Mouse (Mus musculus): Measurements from ENCODE around the gene Fancd2. TPM values are rescaled to one million over a fixed set of nuclear protein-coding genes. Genes with fewer than 3 reads are reported as not detected.

Fancd2 gene
- polyA plus RNA-seq, 1 experiment, result 13.3 TPM

DNA sequence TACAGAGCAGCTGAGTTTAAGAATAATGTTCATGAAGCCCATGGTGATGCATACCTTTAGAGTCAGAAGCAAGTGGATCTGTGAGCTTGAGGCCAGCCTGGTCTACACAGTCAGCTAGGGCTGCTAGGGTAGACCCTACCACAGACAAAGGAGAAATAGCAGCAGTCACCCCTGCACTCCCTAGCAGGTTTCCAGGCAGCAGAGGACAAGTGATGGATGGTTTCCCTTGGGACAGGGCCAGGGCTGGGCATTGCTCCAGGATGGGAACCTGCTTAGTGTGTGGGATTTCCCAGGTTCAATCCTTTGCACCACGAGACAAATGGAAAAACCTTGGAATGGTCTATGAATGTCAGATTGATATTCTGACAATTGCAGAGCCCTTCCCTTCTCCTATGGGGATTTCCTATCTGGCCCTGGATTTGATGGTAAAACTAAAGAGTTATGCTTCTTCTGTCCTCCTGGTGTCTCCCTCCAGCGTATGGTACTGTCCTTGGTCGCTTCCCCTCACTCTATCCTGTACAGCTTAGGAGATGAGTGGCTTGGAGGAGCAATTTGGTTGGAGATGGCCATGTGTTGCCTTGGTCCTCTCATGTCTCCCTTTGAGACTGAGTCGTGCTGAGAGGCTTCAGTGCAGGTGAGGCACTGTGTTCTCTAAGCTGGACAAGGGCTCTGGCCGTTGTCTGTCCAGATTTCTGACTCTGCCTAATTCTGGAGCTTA is 55.1 kb downstream of the Fancd2 start:
- DNase-seq, result no peak
- no peak overlapping the region for H3K27ac ChIP-seq (ENCODE audit: control insufficient read depth, insufficient read depth, low read length)
- 92% methylated on average over 5 of the region's 5 CpGs for WGBS
- H3K36me3 ChIP-seq (ENCODE audit: control insufficient read depth, insufficient read depth, low read length), result peaks cover 3% of the 10 kb centered on the region; the same call in 1 of the 2 replicates
- no peaks in the 10 kb centered on the region for H3K27me3 ChIP-seq (ENCODE audit: control insufficient read depth, insufficient read depth, low read length)
- no peaks in the 10 kb centered on the region for H3K4me1 ChIP-seq (replicated peaks; ENCODE audit: control insufficient read depth, insufficient read depth, low read length)
- TF ChIP-seq CTCF (IDR thresholded peaks at IDR 0.05; ENCODE audit: borderline replicate concordance, control insufficient read depth, extremely low read depth, insufficient read depth, low read length, poor library complexity) (no peak), POLR2A (IDR thresholded peaks at IDR 0.05; ENCODE audit: control insufficient read depth, extremely low read depth, insufficient read depth, low read length, poor library complexity) (no peak)
- H3K4me3 ChIP-seq (ENCODE audit: control insufficient read depth, insufficient read depth, low read length), result no peak overlapping the region

DNA sequence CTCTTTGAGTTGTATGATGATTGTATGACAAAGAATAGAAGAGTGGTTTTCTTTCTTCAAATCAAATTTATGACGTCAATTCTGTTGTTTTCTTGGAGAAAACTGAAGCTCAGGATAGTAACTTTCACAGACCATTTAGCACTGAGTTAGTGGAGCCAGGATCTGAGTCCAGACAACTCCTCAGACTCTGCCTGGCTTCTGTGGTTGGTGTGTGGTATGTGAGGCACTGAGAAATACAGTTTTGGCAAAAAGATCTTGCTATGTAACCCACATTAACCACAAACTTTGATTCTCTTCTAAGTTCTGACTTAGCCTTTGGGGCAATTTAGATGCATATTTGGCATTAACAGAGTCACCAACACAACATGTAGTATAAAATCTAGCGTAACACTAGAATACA is 61.2 kb downstream of the Fancd2 start:
- WGBS, result 98% methylated on average over 2 of the region's 2 CpGs
- no peak for DNase-seq
- no peaks in the 10 kb centered on the region for H3K27me3 ChIP-seq (ENCODE audit: control insufficient read depth, insufficient read depth, low read length)
- no peaks in the 10 kb centered on the region for H3K4me1 ChIP-seq (replicated peaks; ENCODE audit: control insufficient read depth, insufficient read depth, low read length)
- H3K27ac ChIP-seq (ENCODE audit: control insufficient read depth, insufficient read depth, low read length), result no peak overlapping the region
- 0 out of 2 replicates have a peak, but pooled peaks cover 3% of the 10 kb centered on the region for H3K36me3 ChIP-seq (ENCODE audit: control insufficient read depth, insufficient read depth, low read length)
- TF ChIP-seq POLR2A (IDR thresholded peaks at IDR 0.05; ENCODE audit: control insufficient read depth, extremely low read depth, insufficient read depth, low read length, poor library complexity) (no peak), CTCF (IDR thresholded peaks at IDR 0.05; ENCODE audit: borderline replicate concordance, control insufficient read depth, extremely low read depth, insufficient read depth, low read length, poor library complexity) (no peak)
- no peak overlapping the region for H3K4me3 ChIP-seq (ENCODE audit: control insufficient read depth, insufficient read depth, low read length)

GRCm38 (mm10) chr6:113597945-113598344 is 66.5 kb downstream of the Fancd2 start:
- DNase-seq, result no peak
- Histone ChIP-seq H3K27ac (ENCODE audit: control insufficient read depth, insufficient read depth, low read length) (no peak overlapping the region), H3K36me3 (ENCODE audit: control insufficient read depth, insufficient read depth, low read length) (no peaks in the 10 kb centered on the region), H3K4me1 (replicated peaks; ENCODE audit: control insufficient read depth, insufficient read depth, low read length) (no peaks in the 10 kb centered on the region), H3K4me3 (ENCODE audit: control insufficient read depth, insufficient read depth, low read length) (no peak overlapping the region), H3K27me3 (ENCODE audit: control insufficient read depth, insufficient read depth, low read length) (no peaks in the 10 kb centered on the region)
- 96% methylated on average over 4 of the region's 4 CpGs for WGBS
- no peak for TF ChIP-seq CTCF (IDR thresholded peaks at IDR 0.05; ENCODE audit: borderline replicate concordance, control insufficient read depth, extremely low read depth, insufficient read depth, low read length, poor library complexity)

- 0 out of 2 replicates have a peak, but pooled peaks cover 2% of the 10 kb centered on the region for H3K4me1 ChIP-seq (replicated peaks; ENCODE audit: control insufficient read depth, insufficient read depth, low read length)
- DNase-seq, result no peak
- H3K4me3 ChIP-seq (ENCODE audit: control insufficient read depth, insufficient read depth, low read length), result no peak overlapping the region
- no peak for TF ChIP-seq POLR2A (IDR thresholded peaks at IDR 0.05; ENCODE audit: control insufficient read depth, extremely low read depth, insufficient read depth, low read length, poor library complexity)
- no peak for TF ChIP-seq CTCF (IDR thresholded peaks at IDR 0.05; ENCODE audit: borderline replicate concordance, control insufficient read depth, extremely low read depth, insufficient read depth, low read length, poor library complexity)
- H3K36me3 ChIP-seq (ENCODE audit: control insufficient read depth, insufficient read depth, low read length), result no peaks in the 10 kb centered on the region
- WGBS, result 96% methylated on average over 5 of the region's 5 CpGs
- H3K27me3 ChIP-seq (ENCODE audit: control insufficient read depth, insufficient read depth, low read length), result no peaks in the 10 kb centered on the region
- H3K27ac ChIP-seq (ENCODE audit: control insufficient read depth, insufficient read depth, low read length), result no peak overlapping the region
Measured at GRCm38 (mm10) chr6:113599833-113600232, 68.4 kb downstream of the Fancd2 start.

GRCm38 (mm10) chr6:113600543-113601139 is 69.2 kb downstream of the Fancd2 start, which contains the start of gene Fancd2os:
TSS of gene Fancd2os (minus strand) at chr6:113600715.
- H3K27me3 ChIP-seq (ENCODE audit: control insufficient read depth, insufficient read depth, low read length), result no peaks in the 10 kb centered on the region
- H3K4me1 ChIP-seq (replicated peaks; ENCODE audit: control insufficient read depth, insufficient read depth, low read length), result peaks cover 2% of the 10 kb centered on the region; the same call in 1 of the 2 replicates
- no peak within 1 kb of the TSS for H3K4me3 ChIP-seq (ENCODE audit: control insufficient read depth, insufficient read depth, low read length)
- no peaks in the 10 kb centered on the region for H3K36me3 ChIP-seq (ENCODE audit: control insufficient read depth, insufficient read depth, low read length)
- no peak for DNase-seq
- no peak for TF ChIP-seq CTCF (IDR thresholded peaks at IDR 0.05; ENCODE audit: borderline replicate concordance, control insufficient read depth, extremely low read depth, insufficient read depth, low read length, poor library complexity)
- no peak for TF ChIP-seq POLR2A (IDR thresholded peaks at IDR 0.05; ENCODE audit: control insufficient read depth, extremely low read depth, insufficient read depth, low read length, poor library complexity)
- WGBS, result 95% methylated on average over 23 of the region's 23 CpGs
- H3K27ac ChIP-seq (ENCODE audit: control insufficient read depth, insufficient read depth, low read length), result no peak within 1 kb of the TSS

DNA sequence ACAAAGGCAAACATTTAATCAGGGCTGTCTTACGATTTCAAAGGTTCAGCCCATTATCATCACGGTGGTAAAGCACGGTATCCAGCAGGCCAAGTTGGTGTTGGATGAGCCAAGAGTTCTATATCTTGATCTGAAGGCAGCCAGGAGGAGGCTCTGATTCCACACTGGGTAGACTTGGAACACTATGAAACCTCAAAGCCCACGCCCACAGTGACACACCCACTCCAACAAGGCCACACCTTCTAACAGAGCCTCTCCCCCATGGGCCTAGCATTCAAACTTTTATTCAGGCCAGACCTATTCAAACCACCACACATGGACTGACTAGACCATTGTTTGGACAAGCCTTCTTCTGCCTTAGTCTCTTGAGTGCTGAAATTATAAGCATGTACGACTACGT is 71.3 kb downstream of the Fancd2 start:
- TF ChIP-seq POLR2A (IDR thresholded peaks at IDR 0.05; ENCODE audit: control insufficient read depth, extremely low read depth, insufficient read depth, low read length, poor library complexity) (no peak), CTCF (IDR thresholded peaks at IDR 0.05; ENCODE audit: borderline replicate concordance, control insufficient read depth, extremely low read depth, insufficient read depth, low read length, poor library complexity) (no peak)

More for the DNA sequence above, 71.3 kb downstream of the Fancd2 start:
- H3K27ac ChIP-seq (ENCODE audit: control insufficient read depth, insufficient read depth, low read length), result no peak overlapping the region
- no peak overlapping the region for H3K4me3 ChIP-seq (ENCODE audit: control insufficient read depth, insufficient read depth, low read length)
- H3K27me3 ChIP-seq (ENCODE audit: control insufficient read depth, insufficient read depth, low read length), result no peaks in the 10 kb centered on the region
- 95% methylated on average over 6 of the region's 6 CpGs for WGBS
- H3K4me1 ChIP-seq (replicated peaks; ENCODE audit: control insufficient read depth, insufficient read depth, low read length), result peaks cover 7% of the 10 kb centered on the region
- no peak for DNase-seq
- H3K36me3 ChIP-seq (ENCODE audit: control insufficient read depth, insufficient read depth, low read length), result no peaks in the 10 kb centered on the region

Measured in thymus, adult 2 months (tissue).